10 mouse cellular contexts compared by ENCODE assay signal in the genomic region with DNA sequence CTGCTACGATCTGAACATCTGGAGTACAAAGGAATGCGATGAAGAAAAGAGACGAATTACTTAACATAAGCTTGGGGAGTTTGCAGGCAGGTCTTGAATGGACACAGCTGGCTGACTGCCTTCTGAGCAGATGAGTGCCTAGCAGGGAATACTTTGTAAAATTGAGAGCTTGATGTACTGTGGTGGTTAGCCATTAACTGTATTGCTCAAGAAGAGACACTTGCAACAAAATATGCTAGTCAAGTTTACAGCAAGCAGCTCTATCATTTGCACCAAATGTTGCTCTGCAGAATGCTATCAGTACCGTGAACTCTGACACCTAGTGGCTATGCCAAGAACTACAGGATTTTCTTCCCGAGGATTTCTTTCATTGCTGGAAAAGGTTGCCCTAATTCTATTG.
DNase-seq lines count a peak whose midpoint lies in the region; ATAC-seq lines count a peak whose summit lies in the region.
"Had no signal": no experiment of that assay in that cellular context is flagged by ENCODE, and none has a peak within 500 bp of the region (broad histone marks: within the 10 kb centered on the region; RNA-seq: fewer than 3 reads in every experiment).

No protein-coding gene starts in this region.

- no peaks in the 10 kb centered on the region for H3K9me3 ChIP-seq in liver, embryonic 15.5 days (replicated peaks)
- no peaks in the 10 kb centered on the region for H3K9me3 ChIP-seq in liver, embryonic 11.5 days (ENCODE audit: control insufficient read depth, low read length)
- H3K9me3 ChIP-seq in hindbrain, embryonic 14.5 days (ENCODE audit: control insufficient read depth, low read length) = no peaks in the 10 kb centered on the region
- H3K9me3 ChIP-seq in midbrain, embryonic 11.5 days (ENCODE audit: control insufficient read depth, low read length) = no peaks in the 10 kb centered on the region
- H3K9me3 ChIP-seq: embryonic facial prominence, embryonic 15.5 days had no signal

- peaks cover 12% of the 10 kb centered on the region for H3K27me3 ChIP-seq in liver, embryonic 15.5 days
- H3K27me3 ChIP-seq in liver, embryonic 11.5 days (replicated peaks; ENCODE audit: control insufficient read depth, insufficient read depth, low read length) = peaks cover 4% of the 10 kb centered on the region; the same call in 1 of the 2 replicates
- peaks cover 12% of the 10 kb centered on the region for H3K27me3 ChIP-seq in hindbrain, embryonic 14.5 days (ENCODE audit: control insufficient read depth, insufficient read depth, low read length)
- H3K27me3 ChIP-seq in midbrain, embryonic 11.5 days (ENCODE audit: control insufficient read depth, insufficient read depth, low read length) = peaks cover 3% of the 10 kb centered on the region

- no peaks in the 10 kb centered on the region for H3K36me3 ChIP-seq in liver, embryonic 15.5 days (replicated peaks)
- no peaks in the 10 kb centered on the region for H3K36me3 ChIP-seq in liver, embryonic 11.5 days (ENCODE audit: control insufficient read depth, insufficient read depth, low read length)
- H3K36me3 ChIP-seq in hindbrain, embryonic 14.5 days (replicated peaks; ENCODE audit: control insufficient read depth, insufficient read depth) = no peaks in the 10 kb centered on the region
- H3K36me3 ChIP-seq in midbrain, embryonic 11.5 days (ENCODE audit: control insufficient read depth, insufficient read depth, low read length) = no peaks in the 10 kb centered on the region
- H3K36me3 ChIP-seq: embryonic facial prominence, embryonic 15.5 days had no signal

- DNase-seq in liver, embryonic 11.5 days (ENCODE audit: low spot score) = no peak
- peak; percentile 12 for DNase-seq in adrenal gland, adult 8-10 months
- peak; percentile 69 for DNase-seq in embryo, embryonic 9.5 days (ENCODE audit: extremely low spot score)
- peak; percentile 90 for DNase-seq in hindbrain, embryonic 14.5 days (ENCODE audit: low spot score)
- DNase-seq in layer of hippocampus, postnatal 14 days (ENCODE audit: low spot score in 2 of 2) = peak; percentile 50 to 79
- DNase-seq in midbrain, embryonic 11.5 days (ENCODE audit: low spot score, missing footprints) = peak; percentile 99
- peak; percentile 26 for DNase-seq in telencephalon, adult 2 months (ENCODE audit: low read depth, low spot score)

- 12% methylated on average over 5 of the region's 5 CpGs for WGBS in liver, embryonic 15.5 days (ENCODE audit: insufficient replicate concordance)
- WGBS in liver, embryonic 11.5 days = 19% methylated on average over 5 of the region's 5 CpGs
- 4% methylated on average over 5 of the region's 5 CpGs for WGBS in hindbrain, embryonic 14.5 days
- WGBS in midbrain, embryonic 11.5 days = 2% methylated on average over 5 of the region's 5 CpGs

- no peak overlapping the region for H3K4me3 ChIP-seq in liver, embryonic 15.5 days (replicated peaks)
- H3K4me3 ChIP-seq in liver, embryonic 11.5 days (ENCODE audit: low read depth, low read length) = no peak overlapping the region
- H3K4me3 ChIP-seq in hindbrain, embryonic 14.5 days (replicated peaks; ENCODE audit: low read length) = no peak overlapping the region
- no peak overlapping the region for H3K4me3 ChIP-seq in midbrain, embryonic 11.5 days (ENCODE audit: low read depth, low read length)
- H3K4me3 ChIP-seq: embryonic facial prominence, embryonic 15.5 days; myocyte had no signal

- H3K27ac ChIP-seq in liver, embryonic 15.5 days (replicated peaks) = no peak overlapping the region
- no peak overlapping the region for H3K27ac ChIP-seq in liver, embryonic 11.5 days (ENCODE audit: low read depth, low read length)
- no peak overlapping the region for H3K27ac ChIP-seq in hindbrain, embryonic 14.5 days
- no peak overlapping the region for H3K27ac ChIP-seq in midbrain, embryonic 11.5 days (ENCODE audit: low read depth, low read length)
- H3K27ac ChIP-seq: embryonic facial prominence, embryonic 15.5 days had no signal

- no peak overlapping the region for H3K4me2 ChIP-seq in liver, embryonic 15.5 days
- H3K4me2 ChIP-seq in liver, embryonic 11.5 days = no peak overlapping the region
- no peak overlapping the region for H3K4me2 ChIP-seq in hindbrain, embryonic 14.5 days (replicated peaks)
- H3K4me2 ChIP-seq in midbrain, embryonic 11.5 days = no peak overlapping the region
- H3K4me2 ChIP-seq: embryonic facial prominence, embryonic 15.5 days had no signal

- 0 out of 2 replicates have a peak, but pooled peaks cover 2% of the 10 kb centered on the region for H3K4me1 ChIP-seq in liver, embryonic 15.5 days (replicated peaks)
- peaks cover 8% of the 10 kb centered on the region for H3K4me1 ChIP-seq in liver, embryonic 11.5 days (replicated peaks; ENCODE audit: control insufficient read depth, insufficient read depth, low read length)
- H3K4me1 ChIP-seq in hindbrain, embryonic 14.5 days (replicated peaks; ENCODE audit: control insufficient read depth, insufficient read depth, low read length) = no peaks in the 10 kb centered on the region
- peaks cover 6% of the 10 kb centered on the region for H3K4me1 ChIP-seq in midbrain, embryonic 11.5 days (ENCODE audit: control insufficient read depth, insufficient read depth, low read length)
- H3K4me1 ChIP-seq: embryonic facial prominence, embryonic 15.5 days had no signal

- H3K9ac ChIP-seq in liver, embryonic 15.5 days = no peak overlapping the region
- H3K9ac ChIP-seq in liver, embryonic 11.5 days (ENCODE audit: low read depth, low read length) = no peak overlapping the region
- H3K9ac ChIP-seq in hindbrain, embryonic 14.5 days = no peak overlapping the region
- no peak overlapping the region for H3K9ac ChIP-seq in midbrain, embryonic 11.5 days (ENCODE audit: low read length)
- H3K9ac ChIP-seq: embryonic facial prominence, embryonic 15.5 days had no signal

- 0 out of 2 replicates have a peak, but pooled peaks have one; percentile 42 for ATAC-seq in liver, embryonic 15.5 days (ENCODE audit: insufficient read depth)
- no peak; the same call in 1 of the 2 replicates for ATAC-seq in liver, embryonic 11.5 days (replicated peaks; ENCODE audit: low FRiP score)
- ATAC-seq in hindbrain, embryonic 14.5 days (ENCODE audit: low FRiP score) = peak; percentile 79
- peak; percentile 63 for ATAC-seq in midbrain, embryonic 11.5 days (ENCODE audit: low FRiP score)
